Mouse (Mus musculus) heart, embryonic 11.5 days (tissue): ENCODE results near the gene Auh. TPM values are rescaled to one million over a fixed set of nuclear protein-coding genes. Genes with fewer than 3 reads are reported as not detected.
A peak's percentile ranks its signal among the peaks of the same experiment; 100 is the strongest.

Experiments used
- ATAC-seq: fragments of 200-750 bp; cut with Nextera tagmentation; replicated peaks from 2 replicates; pipeline ENCODE4 v1.8.0; 2017; ENCODE audit warnings: moderate library complexity; ENCODE audit not compliant: insufficient number of reproducible peaks, low FRiP score, low TSS enrichment
- H3K27ac ChIP-seq: fragments of 300-500 bp; sonication (generic); 2 replicates; pipeline ENCODE4 v1.5.1; 2014; ENCODE audit warnings: mild to moderate bottlenecking, low read depth, low read length
- H3K27me3 ChIP-seq: fragments of 300-500 bp; sonication (generic); 2 replicates; pipeline ENCODE4 v1.6.1; 2014; ENCODE audit warnings: mild to moderate bottlenecking, low read length, mixed read lengths; ENCODE audit not compliant: control insufficient read depth, insufficient read depth
- H3K36me3 ChIP-seq: fragments of 300-500 bp; sonication (generic); 2 replicates; pipeline ENCODE4 v1.6.1; 2014; ENCODE audit warnings: mild to moderate bottlenecking, low read length, moderate library complexity, mixed read lengths; ENCODE audit not compliant: control insufficient read depth, insufficient read depth
- H3K4me1 ChIP-seq: fragments of 300-500 bp; sonication (generic); 2 replicates; pipeline ENCODE4 v1.6.1; 2014; ENCODE audit warnings: low read length; ENCODE audit not compliant: control insufficient read depth, insufficient read depth
- H3K4me2 ChIP-seq: fragments of 300-500 bp; sonication (generic); 2 replicates; pipeline ENCODE4 v1.6.1; 2014; ENCODE audit warnings: mild to moderate bottlenecking, moderate library complexity
- H3K4me3 ChIP-seq: fragments of 300-500 bp; sonication (generic); 2 replicates; pipeline ENCODE4 v1.5.1; 2014; ENCODE audit warnings: low read depth, low read length
- H3K9ac ChIP-seq: fragments of 300-500 bp; sonication (generic); 2 replicates; pipeline ENCODE4 v1.6.1; 2014; ENCODE audit warnings: mild to moderate bottlenecking, low read depth, low read length, moderate library complexity
- H3K9me3 ChIP-seq: fragments of 300-500 bp; sonication (generic); replicated peaks from 2 replicates; pipeline ENCODE4 v1.6.1; 2016; ENCODE audit warnings: low read length; ENCODE audit not compliant: control insufficient read depth
- WGBS: fragments of 180-500 bp; shearing (Covaris S2); extraction: QIAGEN DNeasy Blood & Tissue Kit; methylation state at CpG from one replicate; pipeline ENCODE4 v1.1.7; 2014; ENCODE audit not compliant: insufficient replicate concordance; 5-methylcytosine and 5-hydroxymethylcytosine counted together
- polyA plus RNA-seq: library from polyadenylated mRNA; unstranded; fragments of >200 nt; fragmentation: Nextera tagmentation; extraction: Ambion mirVana; gene quantifications from 2 replicates; pipeline ENCODE4 v1.2.1, GENCODE M21; 2014

Gene Auh
- polyA plus RNA-seq, 1 experiment from 2014 or later, result 47.7 TPM

GRCm38 (mm10) chr13:52879918-52880317, 49.6 kb downstream of the Auh start:
- no peaks in the 10 kb centered on the region for H3K9me3 ChIP-seq
- H3K4me2 ChIP-seq, result no peak overlapping the region
- H3K27me3 ChIP-seq, result no peaks in the 10 kb centered on the region
- ATAC-seq, result peak; percentile 39; the same call in 1 of the 2 replicates
- H3K4me3 ChIP-seq, result no peak overlapping the region
- peaks cover 30% of the 10 kb centered on the region for H3K4me1 ChIP-seq
- no peak overlapping the region for H3K9ac ChIP-seq
- peak overlapping the region; percentile 1; the same call in 1 of the 2 replicates for H3K27ac ChIP-seq
- 50% methylated on average over 12 of the region's 12 CpGs for WGBS
- no peaks in the 10 kb centered on the region for H3K36me3 ChIP-seq

- Histone ChIP-seq H3K9ac (no peak overlapping the region), H3K27me3 (no peaks in the 10 kb centered on the region), H3K4me3 (no peak overlapping the region), H3K36me3 (no peaks in the 10 kb centered on the region), H3K4me1 (peaks cover 35% of the 10 kb centered on the region), H3K9me3 (no peaks in the 10 kb centered on the region), H3K27ac (no peak overlapping the region), H3K4me2 (no peak overlapping the region)
- WGBS, result 76% methylated on average over 9 of the region's 9 CpGs
- ATAC-seq, result no peak
Measured at GRCm38 (mm10) chr13:52879291-52879690, 50.2 kb downstream of the Auh start.

- Histone ChIP-seq H3K4me3 (no peak overlapping the region), H3K9ac (no peak overlapping the region), H3K27me3 (no peaks in the 10 kb centered on the region), H3K9me3 (no peaks in the 10 kb centered on the region), H3K36me3 (no peaks in the 10 kb centered on the region), H3K4me1 (peaks cover 36% of the 10 kb centered on the region), H3K4me2 (no peak overlapping the region), H3K27ac (no peak overlapping the region)
- WGBS, result 81% methylated on average over 7 of the region's 7 CpGs
- no peak for ATAC-seq
Measured at GRCm38 (mm10) chr13:52878823-52879222, 50.7 kb downstream of the Auh start.

- Histone ChIP-seq H3K9ac (no peak overlapping the region), H3K4me2 (peak overlapping the region; percentile 29), H3K36me3 (no peaks in the 10 kb centered on the region), H3K4me1 (peaks cover 36% of the 10 kb centered on the region), H3K27me3 (no peaks in the 10 kb centered on the region), H3K27ac (no peak overlapping the region), H3K9me3 (no peaks in the 10 kb centered on the region), H3K4me3 (no peak overlapping the region)
- ATAC-seq, result no peak
- 51% methylated on average over 25 of the region's 25 CpGs for WGBS
Measured at GRCm38 (mm10) chr13:52875541-52876325, 53.7 kb downstream of the Auh start.

- 49% methylated on average over 6 of the region's 6 CpGs for WGBS
- H3K9ac ChIP-seq, result no peak overlapping the region
- H3K27ac ChIP-seq, result no peak overlapping the region
Measured at GRCm38 (mm10) chr13:52875089-52875488, 54.4 kb downstream of the Auh start.

GRCm38 (mm10) chr13:52874338-52874737, 55.1 kb downstream of the Auh start:
- H3K9ac ChIP-seq, result no peak overlapping the region
- no peak for ATAC-seq
- H3K4me1 ChIP-seq, result peaks cover 33% of the 10 kb centered on the region
- no peaks in the 10 kb centered on the region for H3K36me3 ChIP-seq
- no peak overlapping the region for H3K4me3 ChIP-seq
- no peak overlapping the region for H3K27ac ChIP-seq
- no peaks in the 10 kb centered on the region for H3K9me3 ChIP-seq
- no peaks in the 10 kb centered on the region for H3K27me3 ChIP-seq
- no peak overlapping the region for H3K4me2 ChIP-seq
- 44% methylated on average over 6 of the region's 6 CpGs for WGBS

More at GRCm38 (mm10) chr13:52875089-52875488, 54.4 kb downstream of the Auh start:
- Histone ChIP-seq H3K4me1 (peaks cover 32% of the 10 kb centered on the region), H3K9me3 (no peaks in the 10 kb centered on the region), H3K27me3 (no peaks in the 10 kb centered on the region), H3K4me3 (no peak overlapping the region), H3K36me3 (no peaks in the 10 kb centered on the region), H3K4me2 (peak overlapping the region; percentile 29; the same call in 1 of the 2 replicates)
- ATAC-seq, result no peak

GRCm38 (mm10) chr13:52873923-52874322, 55.6 kb downstream of the Auh start:
- no peak for ATAC-seq
- no peaks in the 10 kb centered on the region for H3K36me3 ChIP-seq
- no peak overlapping the region for H3K4me2 ChIP-seq
- no peak overlapping the region for H3K27ac ChIP-seq
- H3K4me3 ChIP-seq, result no peak overlapping the region
- H3K9me3 ChIP-seq, result no peaks in the 10 kb centered on the region
- H3K9ac ChIP-seq, result no peak overlapping the region
- 37% methylated on average over 11 of the region's 11 CpGs for whole genome bisulfite sequencing
- H3K27me3 ChIP-seq, result no peaks in the 10 kb centered on the region
- H3K4me1 ChIP-seq, result peaks cover 32% of the 10 kb centered on the region

- ATAC-seq, result no peak
- H3K36me3 ChIP-seq, result no peaks in the 10 kb centered on the region
- no peaks in the 10 kb centered on the region for H3K9me3 ChIP-seq
- H3K4me1 ChIP-seq, result peaks cover 34% of the 10 kb centered on the region
- H3K27me3 ChIP-seq, result no peaks in the 10 kb centered on the region
- no peak overlapping the region for H3K9ac ChIP-seq
- H3K27ac ChIP-seq, result peak overlapping the region; percentile 54; the same call in 1 of the 2 replicates
- H3K4me2 ChIP-seq, result peak overlapping the region; percentile 29; the same call in 1 of the 2 replicates
- H3K4me3 ChIP-seq, result no peak overlapping the region
- whole genome bisulfite sequencing, result 18% methylated on average over 15 of the region's 15 CpGs
Measured at GRCm38 (mm10) chr13:52866005-52866792, 63.3 kb downstream of the Auh start.
